Mouse (Mus musculus): ENCODE measurements around the gene Ralgps2. TPM values are rescaled to one million over a fixed set of nuclear protein-coding genes. Genes with fewer than 3 reads are reported as not detected.
A peak's percentile ranks its signal among the peaks of the same experiment; 100 is the strongest.

The Ralgps2 gene
- polyA plus RNA-seq, 1 experiment from 2014 or later: 109 TPM

- 67% methylated on average over 5 of the region's 5 CpGs for WGBS
- peaks cover 47% of the 10 kb centered on the region for H3K4me1 ChIP-seq
- H3K4me2 ChIP-seq: no peak overlapping the region
- no peaks in the 10 kb centered on the region for H3K36me3 ChIP-seq (replicated peaks)
- no peak overlapping the region for H3K27ac ChIP-seq
- peaks cover 17% of the 10 kb centered on the region for H3K27me3 ChIP-seq
- no peak overlapping the region for H3K4me3 ChIP-seq (replicated peaks)
- no peak for ATAC-seq (ENCODE audit: low FRiP score)
- no peaks in the 10 kb centered on the region for H3K9me3 ChIP-seq
- H3K9ac ChIP-seq: no peak overlapping the region
Measured at GRCm38 (mm10) chr1:156784116-156784515, 155.3 kb downstream of the Ralgps2 start.

DNA sequence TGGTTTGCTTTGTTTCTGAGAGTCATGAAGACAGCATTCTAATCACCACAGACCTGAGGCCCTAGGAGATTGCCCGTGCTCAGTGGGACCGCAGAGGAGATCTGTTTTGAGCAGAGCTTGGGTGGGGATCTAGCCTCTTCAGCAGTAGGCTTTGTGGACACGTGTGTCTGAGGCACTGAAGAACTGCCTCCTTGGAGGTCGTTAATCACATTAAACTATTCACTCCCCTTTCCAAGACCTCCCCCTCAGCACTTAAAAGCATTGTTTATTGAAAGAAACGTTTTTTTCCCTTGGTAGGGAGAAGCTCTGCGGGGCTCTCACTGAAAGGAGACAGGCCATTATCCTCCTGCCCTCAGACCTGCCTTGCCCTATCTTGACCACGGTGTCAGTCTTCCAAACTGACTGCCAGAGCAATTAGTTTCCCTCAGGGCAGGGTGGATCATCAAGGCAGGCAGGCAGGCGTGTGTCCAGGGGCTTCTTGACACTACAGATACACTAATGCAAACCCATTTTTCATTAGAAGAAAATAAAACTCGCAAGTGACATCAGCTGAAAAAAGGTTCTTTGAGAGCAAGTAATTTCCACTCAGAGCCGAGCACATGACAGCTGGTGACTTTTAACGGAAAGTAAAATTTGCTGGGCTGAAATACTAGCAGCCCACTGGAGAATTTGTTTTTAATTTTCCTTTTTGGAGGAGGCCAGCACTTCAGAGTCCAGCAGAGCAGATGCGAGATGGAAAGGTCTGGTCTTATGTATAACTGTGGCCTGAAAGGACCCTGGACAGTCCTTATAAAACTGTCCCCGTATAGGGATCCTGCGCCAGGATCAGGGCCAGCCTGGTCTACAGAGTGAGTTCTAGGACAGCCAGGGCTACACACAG is 157.2 kb downstream of the Ralgps2 start:
- Histone ChIP-seq H3K4me3 (replicated peaks) (no peak overlapping the region), H3K36me3 (replicated peaks) (no peaks in the 10 kb centered on the region), H3K9me3 (no peaks in the 10 kb centered on the region), H3K4me2 (no peak overlapping the region), H3K4me1 (peaks cover 46% of the 10 kb centered on the region), H3K27me3 (peaks cover 29% of the 10 kb centered on the region), H3K9ac (no peak overlapping the region), H3K27ac (no peak overlapping the region)
- ATAC-seq (ENCODE audit: low FRiP score): peak; percentile 28; the same call in 1 of the 2 replicates
- 28% methylated on average over 14 of the region's 14 CpGs for WGBS

GRCm38 (mm10) chr1:156781076-156781741 is 158.2 kb downstream of the Ralgps2 start:
- Histone ChIP-seq H3K4me3 (replicated peaks) (no peak overlapping the region), H3K4me1 (peaks cover 44% of the 10 kb centered on the region), H3K9ac (no peak overlapping the region), H3K4me2 (no peak overlapping the region), H3K27ac (peak overlapping the region; percentile 53; the same call in 1 of the 2 replicates), H3K27me3 (peaks cover 30% of the 10 kb centered on the region), H3K36me3 (replicated peaks) (no peaks in the 10 kb centered on the region), H3K9me3 (no peaks in the 10 kb centered on the region)
- ATAC-seq (ENCODE audit: low FRiP score): no peak
- WGBS: 17% methylated on average over 12 of the region's 12 CpGs

GRCm38 (mm10) chr1:156780234-156781005 is 159.0 kb downstream of the Ralgps2 start:
- Histone ChIP-seq H3K4me3 (replicated peaks) (no peak overlapping the region), H3K9me3 (no peaks in the 10 kb centered on the region), H3K27ac (peak overlapping the region; percentile 22; the same call in 1 of the 2 replicates), H3K9ac (no peak overlapping the region), H3K4me2 (0 out of 2 replicates have a peak overlapping the region, but pooled peaks have one; percentile 22), H3K36me3 (replicated peaks) (no peaks in the 10 kb centered on the region), H3K4me1 (peaks cover 44% of the 10 kb centered on the region), H3K27me3 (peaks cover 31% of the 10 kb centered on the region)
- no peak for ATAC-seq (ENCODE audit: low FRiP score)
- 57% methylated on average over 16 of the region's 16 CpGs for WGBS

DNA sequence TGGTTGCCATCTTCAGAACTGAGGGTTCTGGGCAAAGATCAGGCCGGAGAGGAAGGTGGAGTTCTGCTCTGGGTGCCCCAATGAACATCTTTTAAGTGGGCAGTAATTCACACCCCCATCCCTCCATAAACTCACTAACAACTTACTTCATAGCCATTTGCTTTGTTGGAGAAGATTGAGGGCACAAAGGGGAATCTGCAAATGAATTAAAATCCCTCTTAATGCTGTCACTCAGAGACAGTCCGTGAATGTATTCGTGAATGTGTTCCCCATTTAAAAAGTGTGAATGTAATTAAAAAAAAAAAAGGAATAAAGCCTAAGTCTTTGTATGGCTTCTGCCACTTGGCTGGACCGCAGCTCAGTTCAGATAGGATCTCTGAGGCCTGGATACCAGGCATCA is 159.8 kb downstream of the Ralgps2 start:
- Histone ChIP-seq H3K27me3 (peaks cover 33% of the 10 kb centered on the region), H3K4me2 (peak overlapping the region; percentile 22; the same call in 1 of the 2 replicates), H3K9ac (no peak overlapping the region), H3K27ac (0 out of 2 replicates have a peak overlapping the region, but pooled peaks have one; percentile 22), H3K9me3 (no peaks in the 10 kb centered on the region), H3K4me3 (replicated peaks) (no peak overlapping the region), H3K4me1 (peaks cover 43% of the 10 kb centered on the region), H3K36me3 (replicated peaks) (no peaks in the 10 kb centered on the region)
- 19% methylated on average over 4 of the region's 4 CpGs for WGBS
- peak; percentile 28; the same call in 1 of the 2 replicates for ATAC-seq (ENCODE audit: low FRiP score)

DNA sequence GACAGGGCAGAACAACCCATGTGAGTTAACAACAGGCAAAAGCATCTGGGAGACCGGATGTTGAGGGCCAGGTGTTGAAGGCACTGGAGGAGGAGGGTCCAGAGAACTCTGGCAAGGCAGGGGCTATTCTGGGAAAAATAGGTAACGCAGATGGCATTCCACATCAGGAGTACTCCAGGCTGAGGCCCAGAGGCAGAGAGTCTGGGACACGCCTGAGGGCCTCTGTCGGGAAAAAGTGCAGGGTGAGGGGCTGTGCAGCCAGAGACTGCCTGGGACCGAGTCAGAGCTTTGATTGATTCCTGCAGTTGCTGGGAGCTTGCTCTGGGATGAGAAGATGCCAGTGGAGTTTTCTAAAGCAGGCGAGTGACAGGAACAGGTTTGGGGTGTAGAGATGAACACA is 160.4 kb downstream of the Ralgps2 start:
- no peak overlapping the region for H3K4me3 ChIP-seq (replicated peaks)
- 38% methylated on average over 6 of the region's 6 CpGs for WGBS
- peaks cover 31% of the 10 kb centered on the region; the same call in 1 of the 2 replicates for H3K27me3 ChIP-seq
- no peak overlapping the region for H3K9ac ChIP-seq
- peak overlapping the region; percentile 22; the same call in 1 of the 2 replicates for H3K4me2 ChIP-seq
- H3K4me1 ChIP-seq: peaks cover 38% of the 10 kb centered on the region
- no peaks in the 10 kb centered on the region for H3K36me3 ChIP-seq (replicated peaks)
- peak; percentile 14; the same call in 1 of the 2 replicates for ATAC-seq (ENCODE audit: low FRiP score)
- no peaks in the 10 kb centered on the region for H3K9me3 ChIP-seq
- peak overlapping the region; percentile 43 for H3K27ac ChIP-seq

- no peak for ATAC-seq (ENCODE audit: low FRiP score)
- H3K4me1 ChIP-seq: peaks cover 38% of the 10 kb centered on the region
- H3K27me3 ChIP-seq: peaks cover 24% of the 10 kb centered on the region; the same call in 1 of the 2 replicates
- H3K27ac ChIP-seq: no peak overlapping the region
- H3K4me3 ChIP-seq (replicated peaks): no peak overlapping the region
- H3K36me3 ChIP-seq (replicated peaks): no peaks in the 10 kb centered on the region
- WGBS: 83% methylated on average over 4 of the region's 4 CpGs
- no peak overlapping the region for H3K9ac ChIP-seq
- H3K9me3 ChIP-seq: no peaks in the 10 kb centered on the region
- no peak overlapping the region for H3K4me2 ChIP-seq
Measured at GRCm38 (mm10) chr1:156777896-156778295, 161.5 kb downstream of the Ralgps2 start.

GRCm38 (mm10) chr1:156775983-156776382 is 163.4 kb downstream of the Ralgps2 start:
- H3K27me3 ChIP-seq: peaks cover 22% of the 10 kb centered on the region; the same call in 1 of the 2 replicates
- no peak overlapping the region for H3K27ac ChIP-seq
- whole genome bisulfite sequencing: 85% methylated on average over 7 of the region's 7 CpGs

GRCm38 (mm10) chr1:156775190-156775589 is 164.2 kb downstream of the Ralgps2 start:
- no peak overlapping the region for H3K4me3 ChIP-seq (replicated peaks)
- H3K4me1 ChIP-seq: peaks cover 16% of the 10 kb centered on the region
- H3K4me2 ChIP-seq: no peak overlapping the region
- H3K9ac ChIP-seq: no peak overlapping the region
- no peak for ATAC-seq (ENCODE audit: low FRiP score)
- no peak overlapping the region for H3K27ac ChIP-seq
- no peaks in the 10 kb centered on the region for H3K9me3 ChIP-seq
- 89% methylated on average over 4 of the region's 4 CpGs for WGBS
- no peaks in the 10 kb centered on the region for H3K36me3 ChIP-seq (replicated peaks)
- H3K27me3 ChIP-seq: peaks cover 22% of the 10 kb centered on the region; the same call in 1 of the 2 replicates

More at GRCm38 (mm10) chr1:156775983-156776382, 163.4 kb downstream of the Ralgps2 start:
- peaks cover 23% of the 10 kb centered on the region for H3K4me1 ChIP-seq
- no peak overlapping the region for H3K9ac ChIP-seq
- no peaks in the 10 kb centered on the region for H3K9me3 ChIP-seq
- H3K36me3 ChIP-seq (replicated peaks): no peaks in the 10 kb centered on the region
- H3K4me3 ChIP-seq (replicated peaks): no peak overlapping the region
- no peak overlapping the region for H3K4me2 ChIP-seq
- ATAC-seq (ENCODE audit: low FRiP score): no peak

GRCm38 (mm10) chr1:156770845-156771244 is 168.6 kb downstream of the Ralgps2 start:
- H3K36me3 ChIP-seq (replicated peaks): no peaks in the 10 kb centered on the region
- 0 out of 2 replicates have a peak, but pooled peaks cover 6% of the 10 kb centered on the region for H3K27me3 ChIP-seq
- H3K4me1 ChIP-seq: no peaks in the 10 kb centered on the region
- 97% methylated on average over 10 of the region's 10 CpGs for WGBS
- H3K9ac ChIP-seq: no peak overlapping the region
- peaks cover 10% of the 10 kb centered on the region; the same call in 1 of the 2 replicates for H3K9me3 ChIP-seq
- H3K27ac ChIP-seq: no peak overlapping the region
- no peak overlapping the region for H3K4me3 ChIP-seq (replicated peaks)
- no peak overlapping the region for H3K4me2 ChIP-seq
- ATAC-seq (ENCODE audit: low FRiP score): no peak

- Histone ChIP-seq H3K4me1 (no peaks in the 10 kb centered on the region), H3K9me3 (peaks cover 18% of the 10 kb centered on the region; the same call in 1 of the 2 replicates), H3K4me2 (no peak overlapping the region), H3K9ac (no peak overlapping the region), H3K27me3 (0 out of 2 replicates have a peak, but pooled peaks cover 3% of the 10 kb centered on the region), H3K4me3 (replicated peaks) (no peak overlapping the region), H3K36me3 (replicated peaks) (no peaks in the 10 kb centered on the region), H3K27ac (no peak overlapping the region)
- WGBS: 84% methylated on average over 18 of the region's 18 CpGs
- ATAC-seq (ENCODE audit: low FRiP score): no peak
Measured at GRCm38 (mm10) chr1:156769621-156770297, 169.7 kb downstream of the Ralgps2 start.

All from forebrain, embryonic 12.5 days (tissue).